Mouse (Mus musculus): ENCODE results near the gene Sema4b. TPM values are rescaled to one million over a fixed set of nuclear protein-coding genes. Genes with fewer than 3 reads are reported as not detected.

Gene Sema4b
- total and polyA plus RNA-seq, 3 experiments = 10.9 to 17.3 TPM; not detected in 1

- TF ChIP-seq CHD2 (IDR thresholded peaks at IDR 0.05; ENCODE audit: low read length) = no peak
Observed at GRCm38 (mm10) chr7:80152152-80152551, 34.5 kb upstream of the Sema4b start (continued).

- no peak overlapping the region for H3K9ac ChIP-seq (ENCODE audit: control insufficient read depth, low read depth, low read length, poor library complexity, severe bottlenecking)
- no peak for DNase-seq (ENCODE audit: low read depth, low spot score)
- no peaks in the 10 kb centered on the region; a peak in 1 of 4 replicates for H3K36me3 ChIP-seq (ENCODE audit: control insufficient read depth in 1 of 2, insufficient read depth in 2 of 2, low read length in 2 of 2)
- no peaks in the 10 kb centered on the region for H3K79me2 ChIP-seq (ENCODE audit: control insufficient read depth, insufficient read depth, low read length, poor library complexity)
- no peaks in the 10 kb centered on the region for H3K27me3 ChIP-seq (ENCODE audit: control insufficient read depth in 1 of 2, insufficient read depth in 2 of 2, low read length in 2 of 2)
- H3K4me1 ChIP-seq (ENCODE audit: control insufficient read depth in 1 of 2, insufficient read depth in 2 of 2, low read length in 2 of 2) = peaks cover 0 to 12% of the 10 kb centered on the region in 2 experiments; a peak in 2 of 4 replicates
- TF ChIP-seq MAZ (IDR thresholded peaks at IDR 0.05; ENCODE audit: low read depth, low read length) (no peak), USF2 (IDR thresholded peaks at IDR 0.05; ENCODE audit: borderline replicate concordance in 1 of 2, insufficient read depth in 1 of 2, low read depth in 1 of 2, low read length in 2 of 2) (no peak), KAT2A (conservative IDR thresholded peaks at IDR 0.05; ENCODE audit: low read depth, low read length) (no peak), EP300 (IDR thresholded peaks at IDR 0.05; ENCODE audit: low read depth in 1 of 2, low read length in 2 of 2) (no peak), ELF1 (IDR thresholded peaks at IDR 0.05; ENCODE audit: low read depth, low read length) (no peak), NRF1 (IDR thresholded peaks at IDR 0.05; ENCODE audit: insufficient read depth, low read depth, low read length, poor library complexity, severe bottlenecking) (no peak), MAFK (IDR thresholded peaks at IDR 0.05; ENCODE audit: borderline replicate concordance, low read depth, low read length) (no peak), TBP (IDR thresholded peaks at IDR 0.05; ENCODE audit: low read depth, low read length) (no peak), HCFC1 (IDR thresholded peaks at IDR 0.05; ENCODE audit: low read depth, low read length) (no peak)
- no peaks in the 10 kb centered on the region for H3K9me3 ChIP-seq (replicated peaks; ENCODE audit: insufficient read depth, low read length)
- H3K4me3 ChIP-seq (ENCODE audit: control insufficient read depth in 1 of 2, insufficient read depth in 1 of 2, low read depth in 2 of 2, low read length in 2 of 2) = no peak overlapping the region
- no peak overlapping the region for H3K27ac ChIP-seq (ENCODE audit: control insufficient read depth, low read depth, low read length)
Observed at GRCm38 (mm10) chr7:80152756-80153155, 33.9 kb upstream of the Sema4b start.

- Histone ChIP-seq H3K27me3 (ENCODE audit: control insufficient read depth in 1 of 2, insufficient read depth in 2 of 2, low read length in 2 of 2) (no peaks in the 10 kb centered on the region), H3K9ac (ENCODE audit: control insufficient read depth, low read depth, low read length, poor library complexity, severe bottlenecking) (no peak overlapping the region), H3K79me2 (ENCODE audit: control insufficient read depth, insufficient read depth, low read length, poor library complexity) (no peaks in the 10 kb centered on the region), H3K9me3 (replicated peaks; ENCODE audit: insufficient read depth, low read length) (no peaks in the 10 kb centered on the region), H3K4me3 (ENCODE audit: control insufficient read depth in 1 of 2, insufficient read depth in 1 of 2, low read depth in 2 of 2, low read length in 2 of 2) (no peak overlapping the region), H3K4me1 (ENCODE audit: control insufficient read depth in 1 of 2, insufficient read depth in 2 of 2, low read length in 2 of 2) (peaks cover 0 to 12% of the 10 kb centered on the region in 2 experiments; a peak in 2 of 4 replicates), H3K36me3 (ENCODE audit: control insufficient read depth in 1 of 2, insufficient read depth in 2 of 2, low read length in 2 of 2) (peaks cover 0 to 2% of the 10 kb centered on the region in 2 experiments; a peak in 1 of 4 replicates), H3K27ac (ENCODE audit: control insufficient read depth, low read depth, low read length) (no peak overlapping the region)
- peak; percentile 71 for DNase-seq (ENCODE audit: low read depth, low spot score)
- TF ChIP-seq E2F4 (IDR thresholded peaks at IDR 0.05; ENCODE audit: borderline replicate concordance, low read depth, low read length) (no peak), SIN3A (IDR thresholded peaks at IDR 0.05; ENCODE audit: low read length) (no peak), JUND (IDR thresholded peaks at IDR 0.05; ENCODE audit: low read depth, low read length) (no peak), EP300 (IDR thresholded peaks at IDR 0.05; ENCODE audit: low read depth in 1 of 2, low read length in 2 of 2) (peak in 1 of 2 experiments; percentile 53; a peak in 1 of 4 replicates), ELF1 (IDR thresholded peaks at IDR 0.05; ENCODE audit: low read depth, low read length) (peak; percentile 36; the same call in 1 of the 2 replicates), TBP (IDR thresholded peaks at IDR 0.05; ENCODE audit: low read depth, low read length) (no peak), NELFE (IDR thresholded peaks at IDR 0.05; ENCODE audit: low read depth, low read length) (no peak), ZKSCAN1 (IDR thresholded peaks at IDR 0.05; ENCODE audit: low read depth, low read length) (no peak), POLR2AphosphoS5 (IDR thresholded peaks at IDR 0.05; ENCODE audit: borderline replicate concordance, low read depth, low read length) (no peak), MAX (IDR thresholded peaks at IDR 0.05; ENCODE audit: low read length) (no peak)
Observed at GRCm38 (mm10) chr7:80154689-80155088, 32.0 kb upstream of the Sema4b start.

Data from MEL (cell line).